Mouse (Mus musculus): ENCODE data around the gene Dnali1. TPM values are rescaled to one million over a fixed set of nuclear protein-coding genes. Genes with fewer than 3 reads are reported as not detected.
A peak's percentile ranks its signal among the peaks of the same experiment; 100 is the strongest.

The Dnali1 gene
- polyA plus RNA-seq, 1 experiment from 2014 or later: not detected

DNA sequence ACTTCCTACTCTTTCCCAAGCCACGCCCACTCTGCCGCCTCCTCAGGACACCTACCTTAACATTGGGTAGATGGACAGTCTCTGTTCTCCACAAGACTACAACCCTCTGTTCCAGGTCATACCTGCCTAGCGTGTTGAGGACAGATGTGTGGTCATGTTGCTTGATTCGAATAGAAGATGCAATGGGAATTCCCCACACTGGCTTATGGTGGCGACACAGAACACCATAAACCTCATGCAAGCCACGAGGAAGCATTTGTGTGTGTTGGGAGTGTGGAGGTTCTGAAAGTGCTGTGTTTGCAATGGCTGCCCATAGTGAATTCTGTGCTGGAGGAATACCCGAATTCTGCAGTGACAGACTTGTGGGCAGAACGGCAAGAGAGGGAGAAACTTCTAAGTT, 1.7 kb downstream of the Dnali1 start:
- H3K4me3 ChIP-seq (ENCODE audit: control insufficient read depth in 1 of 2, insufficient read depth in 1 of 2, low read depth in 1 of 2, low read length in 2 of 2): no peak overlapping the region
- H3K27ac ChIP-seq (replicated peaks in 1 of 2; ENCODE audit: control insufficient read depth in 1 of 2, insufficient read depth in 1 of 2, low read depth in 2 of 2, low read length in 2 of 2): no peak overlapping the region
- ATAC-seq (ENCODE audit: insufficient number of reproducible peaks, insufficient read depth, low FRiP score, low read depth): no peak
- peaks cover 10% of the 10 kb centered on the region for H3K36me3 ChIP-seq (ENCODE audit: control insufficient read depth, insufficient read depth, low read length)
- H3K4me1 ChIP-seq (ENCODE audit: control insufficient read depth in 2 of 2, insufficient read depth in 2 of 2, low read length in 2 of 2): peaks cover 6 to 17% of the 10 kb centered on the region in 2 experiments
- H3K9ac ChIP-seq (ENCODE audit: low read length): no peak overlapping the region
- 67% methylated on average over 8 of the region's 8 CpGs for WGBS
- no peaks in the 10 kb centered on the region for H3K9me3 ChIP-seq (ENCODE audit: control insufficient read depth, low read length)
- no peak overlapping the region for H3K4me2 ChIP-seq (ENCODE audit: low read length)
- H3K27me3 ChIP-seq (ENCODE audit: control insufficient read depth, insufficient read depth, low read length): no peaks in the 10 kb centered on the region; the same call in 1 of the 2 replicates

DNA sequence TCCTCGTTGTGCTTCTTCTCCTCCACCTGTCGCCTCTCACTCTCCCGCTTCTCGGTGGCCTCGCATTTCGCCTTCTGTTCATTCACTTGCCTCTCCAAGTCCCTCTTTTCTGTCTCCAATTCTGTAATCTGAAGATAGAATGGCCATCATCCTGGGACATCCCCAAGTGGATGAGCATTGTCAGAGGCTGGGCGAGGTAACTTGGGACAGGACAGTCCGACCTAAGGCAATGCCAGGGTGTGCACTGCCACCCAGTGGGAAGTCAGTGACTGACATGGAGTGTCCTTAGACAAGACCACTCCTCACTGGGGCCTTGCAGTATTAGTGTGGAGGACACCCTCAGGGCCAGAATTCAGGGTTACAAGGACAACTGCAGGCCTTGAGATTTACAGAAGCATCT, 6.5 kb downstream of the Dnali1 start:
- Histone ChIP-seq H3K9me3 (ENCODE audit: control insufficient read depth, low read length) (no peaks in the 10 kb centered on the region), H3K4me2 (ENCODE audit: low read length) (peak overlapping the region; percentile 53), H3K36me3 (ENCODE audit: control insufficient read depth, insufficient read depth, low read length) (peaks cover 25% of the 10 kb centered on the region), H3K9ac (ENCODE audit: low read length) (no peak overlapping the region), H3K27me3 (ENCODE audit: control insufficient read depth, insufficient read depth, low read length) (no peaks in the 10 kb centered on the region), H3K4me3 (ENCODE audit: control insufficient read depth in 1 of 2, insufficient read depth in 1 of 2, low read depth in 1 of 2, low read length in 2 of 2) (no peak overlapping the region), H3K4me1 (ENCODE audit: control insufficient read depth in 2 of 2, insufficient read depth in 2 of 2, low read length in 2 of 2) (peaks cover 9 to 15% of the 10 kb centered on the region in 2 experiments), H3K27ac (replicated peaks in 1 of 2; ENCODE audit: control insufficient read depth in 1 of 2, insufficient read depth in 1 of 2, low read depth in 2 of 2, low read length in 2 of 2) (no peak overlapping the region)
- no peak for ATAC-seq (ENCODE audit: insufficient number of reproducible peaks, insufficient read depth, low FRiP score, low read depth)
- 4% methylated on average over 8 of the region's 8 CpGs for WGBS

DNA sequence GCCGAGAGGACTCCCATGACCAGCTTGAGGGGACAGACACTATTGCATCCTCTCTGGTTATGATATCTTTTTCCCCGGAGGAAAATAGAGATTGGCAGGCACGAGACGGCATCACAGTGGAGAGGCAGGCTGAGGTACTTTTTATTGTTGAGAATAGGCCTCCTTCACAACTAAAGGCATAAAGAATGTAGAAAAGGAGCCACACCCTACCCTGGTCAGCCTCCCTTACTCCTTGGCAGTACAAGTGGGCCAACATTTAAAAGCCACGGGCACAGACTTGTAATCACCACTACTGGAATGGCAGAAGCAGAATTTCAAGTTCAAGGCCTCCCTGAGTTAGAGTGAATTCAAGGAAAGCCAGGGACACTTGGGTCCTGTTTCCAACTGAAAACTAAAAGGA, 7.5 kb downstream of the Dnali1 start:
- peaks cover 35% of the 10 kb centered on the region for H3K36me3 ChIP-seq (ENCODE audit: control insufficient read depth, insufficient read depth, low read length)
- no peak overlapping the region for H3K9ac ChIP-seq (ENCODE audit: low read length)
- no peaks in the 10 kb centered on the region for H3K9me3 ChIP-seq (ENCODE audit: control insufficient read depth, low read length)
- 14% methylated on average over 5 of the region's 5 CpGs for WGBS
- no peak overlapping the region for H3K4me2 ChIP-seq (ENCODE audit: low read length)
- peaks cover 9 to 15% of the 10 kb centered on the region in 2 experiments for H3K4me1 ChIP-seq (ENCODE audit: control insufficient read depth in 2 of 2, insufficient read depth in 2 of 2, low read length in 2 of 2)
- no peak overlapping the region for H3K4me3 ChIP-seq (ENCODE audit: control insufficient read depth in 1 of 2, insufficient read depth in 1 of 2, low read depth in 1 of 2, low read length in 2 of 2)
- ATAC-seq (ENCODE audit: insufficient number of reproducible peaks, insufficient read depth, low FRiP score, low read depth): no peak
- no peak overlapping the region for H3K27ac ChIP-seq (replicated peaks in 1 of 2; ENCODE audit: control insufficient read depth in 1 of 2, insufficient read depth in 1 of 2, low read depth in 2 of 2, low read length in 2 of 2)
- H3K27me3 ChIP-seq (ENCODE audit: control insufficient read depth, insufficient read depth, low read length): no peaks in the 10 kb centered on the region

DNA sequence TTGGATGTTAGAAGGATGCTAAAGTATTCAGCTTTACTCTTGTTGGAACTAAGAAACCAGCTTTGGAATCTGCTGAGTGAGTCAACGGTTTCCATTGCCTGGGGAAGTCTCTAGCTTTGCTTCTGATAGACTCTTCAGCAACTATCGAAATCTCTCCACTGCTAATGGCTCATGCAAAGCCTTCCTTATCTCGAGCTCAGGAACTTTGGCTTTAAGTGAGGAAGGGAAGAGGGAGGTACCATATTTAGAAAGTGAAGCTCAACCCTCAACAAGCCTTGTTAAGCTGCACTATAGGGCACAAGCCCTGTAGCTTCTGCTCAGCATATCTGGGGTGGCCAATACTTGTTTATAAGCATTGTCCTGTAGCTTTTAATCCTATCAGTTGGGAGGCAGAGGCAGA, 8.2 kb downstream of the Dnali1 start:
- peak overlapping the region; percentile 33 to 58; a peak in 3 of 4 replicates for H3K27ac ChIP-seq (replicated peaks in 1 of 2; ENCODE audit: control insufficient read depth in 1 of 2, insufficient read depth in 1 of 2, low read depth in 2 of 2, low read length in 2 of 2)
- peaks cover 43% of the 10 kb centered on the region for H3K36me3 ChIP-seq (ENCODE audit: control insufficient read depth, insufficient read depth, low read length)
- no peaks in the 10 kb centered on the region for H3K9me3 ChIP-seq (ENCODE audit: control insufficient read depth, low read length)
- 0 out of 2 replicates have a peak overlapping the region, but pooled peaks have one; percentile 6 for H3K4me2 ChIP-seq (ENCODE audit: low read length)
- under 1% methylated on average over 3 of the region's 3 CpGs for WGBS
- ATAC-seq (ENCODE audit: insufficient number of reproducible peaks, insufficient read depth, low FRiP score, low read depth): no peak
- no peak overlapping the region for H3K9ac ChIP-seq (ENCODE audit: low read length)
- no peaks in the 10 kb centered on the region for H3K27me3 ChIP-seq (ENCODE audit: control insufficient read depth, insufficient read depth, low read length)
- H3K4me1 ChIP-seq (ENCODE audit: control insufficient read depth in 2 of 2, insufficient read depth in 2 of 2, low read length in 2 of 2): peaks cover 9 to 15% of the 10 kb centered on the region in 2 experiments
- no peak overlapping the region for H3K4me3 ChIP-seq (ENCODE audit: control insufficient read depth in 1 of 2, insufficient read depth in 1 of 2, low read depth in 1 of 2, low read length in 2 of 2)

DNA sequence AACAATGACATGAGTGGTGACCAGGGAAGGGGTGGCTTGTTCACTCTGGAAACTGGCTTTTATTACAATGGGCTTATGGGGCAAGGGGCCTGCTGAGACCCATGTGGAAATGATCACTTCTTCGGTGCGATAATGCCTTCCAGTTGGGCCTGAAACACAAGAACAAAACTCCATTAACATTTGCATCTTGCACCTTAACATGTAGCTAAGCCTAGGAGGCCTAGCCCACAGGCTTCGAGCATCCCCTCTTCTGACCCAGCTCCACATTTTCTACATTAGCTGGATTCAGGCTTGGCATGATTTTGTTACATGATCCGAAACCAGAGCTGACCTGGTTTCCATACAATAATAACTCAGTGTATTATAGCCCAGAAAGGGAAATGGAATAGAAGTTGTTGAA, 9.0 kb downstream of the Dnali1 start:
- no peak for ATAC-seq (ENCODE audit: insufficient number of reproducible peaks, insufficient read depth, low FRiP score, low read depth)
- Histone ChIP-seq H3K27ac (replicated peaks in 1 of 2; ENCODE audit: control insufficient read depth in 1 of 2, insufficient read depth in 1 of 2, low read depth in 2 of 2, low read length in 2 of 2) (0 out of 4 replicates have a peak overlapping the region, but pooled peaks of 1 of the 2 experiments have one; percentile 33), H3K4me2 (ENCODE audit: low read length) (no peak overlapping the region), H3K4me3 (ENCODE audit: control insufficient read depth in 1 of 2, insufficient read depth in 1 of 2, low read depth in 1 of 2, low read length in 2 of 2) (no peak overlapping the region), H3K4me1 (ENCODE audit: control insufficient read depth in 2 of 2, insufficient read depth in 2 of 2, low read length in 2 of 2) (peaks cover 9 to 15% of the 10 kb centered on the region in 2 experiments), H3K9ac (ENCODE audit: low read length) (no peak overlapping the region), H3K27me3 (ENCODE audit: control insufficient read depth, insufficient read depth, low read length) (no peaks in the 10 kb centered on the region), H3K36me3 (ENCODE audit: control insufficient read depth, insufficient read depth, low read length) (peaks cover 51% of the 10 kb centered on the region), H3K9me3 (ENCODE audit: control insufficient read depth, low read length) (no peaks in the 10 kb centered on the region)
- 92% methylated on average over 4 of the region's 4 CpGs for WGBS

DNA sequence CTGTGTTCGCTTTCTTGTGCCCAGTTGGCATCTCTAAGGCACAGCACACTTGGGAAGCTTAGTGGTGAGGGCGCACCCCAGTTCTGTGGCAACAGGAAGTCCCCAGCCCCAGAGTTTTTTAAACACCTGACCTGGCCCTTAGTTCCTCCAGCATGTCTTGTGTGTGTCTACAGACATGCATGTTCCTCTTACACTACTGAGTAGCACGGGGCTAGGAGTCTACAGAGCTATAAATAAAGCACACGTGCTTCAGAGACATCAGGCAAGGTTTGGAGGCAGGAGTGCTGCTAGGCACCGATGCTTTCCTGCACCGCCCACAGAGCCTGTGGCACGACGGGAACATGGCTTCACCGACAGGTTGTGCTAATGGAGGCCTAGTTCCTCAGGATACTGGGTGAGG, 10.1 kb downstream of the Dnali1 start:
- Histone ChIP-seq H3K4me2 (ENCODE audit: low read length) (no peak overlapping the region), H3K27ac (replicated peaks in 1 of 2; ENCODE audit: control insufficient read depth in 1 of 2, insufficient read depth in 1 of 2, low read depth in 2 of 2, low read length in 2 of 2) (0 out of 4 replicates have a peak overlapping the region, but pooled peaks of 1 of the 2 experiments have one; percentile 9), H3K27me3 (ENCODE audit: control insufficient read depth, insufficient read depth, low read length) (no peaks in the 10 kb centered on the region), H3K9ac (ENCODE audit: low read length) (no peak overlapping the region), H3K4me1 (ENCODE audit: control insufficient read depth in 2 of 2, insufficient read depth in 2 of 2, low read length in 2 of 2) (peaks cover 9 to 15% of the 10 kb centered on the region in 2 experiments), H3K36me3 (ENCODE audit: control insufficient read depth, insufficient read depth, low read length) (peaks cover 60% of the 10 kb centered on the region), H3K4me3 (ENCODE audit: control insufficient read depth in 1 of 2, insufficient read depth in 1 of 2, low read depth in 1 of 2, low read length in 2 of 2) (no peak overlapping the region), H3K9me3 (ENCODE audit: control insufficient read depth, low read length) (no peaks in the 10 kb centered on the region)
- WGBS: 59% methylated on average over 9 of the region's 9 CpGs
- no peak for ATAC-seq (ENCODE audit: insufficient number of reproducible peaks, insufficient read depth, low FRiP score, low read depth)

DNA sequence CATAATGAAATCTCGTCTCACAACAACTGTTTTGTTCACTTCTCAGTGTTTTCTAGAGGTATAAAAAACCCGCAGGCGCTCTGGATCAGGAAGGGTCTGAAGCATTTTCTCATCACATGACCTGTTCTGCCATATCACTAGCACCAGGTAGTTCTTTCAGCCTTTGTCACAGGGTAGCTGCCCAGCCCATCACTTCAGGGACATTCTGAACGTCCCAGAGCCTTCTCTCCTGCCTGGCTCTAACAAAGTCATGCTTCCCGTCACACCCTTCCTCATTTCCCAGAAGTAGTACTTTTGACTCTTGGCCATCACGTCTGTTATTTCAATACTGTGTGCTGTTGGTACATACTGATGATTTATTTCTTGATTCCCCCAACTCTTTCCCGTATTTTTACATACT, 21.0 kb downstream of the Dnali1 start:
- H3K27me3 ChIP-seq (ENCODE audit: control insufficient read depth, insufficient read depth, low read length): no peaks in the 10 kb centered on the region
- no peak for ATAC-seq (ENCODE audit: insufficient number of reproducible peaks, insufficient read depth, low FRiP score, low read depth)
- no peaks in the 10 kb centered on the region for H3K9me3 ChIP-seq (ENCODE audit: control insufficient read depth, low read length)
- peaks cover 100% of the 10 kb centered on the region for H3K36me3 ChIP-seq (ENCODE audit: control insufficient read depth, insufficient read depth, low read length)
- no peak overlapping the region for H3K4me2 ChIP-seq (ENCODE audit: low read length)
- WGBS: 84% methylated on average over 7 of the region's 7 CpGs
- H3K9ac ChIP-seq (ENCODE audit: low read length): no peak overlapping the region
- H3K27ac ChIP-seq (replicated peaks in 1 of 2; ENCODE audit: control insufficient read depth in 1 of 2, insufficient read depth in 1 of 2, low read depth in 2 of 2, low read length in 2 of 2): no peak overlapping the region
- H3K4me1 ChIP-seq (ENCODE audit: control insufficient read depth in 2 of 2, insufficient read depth in 2 of 2, low read length in 2 of 2): no peaks in the 10 kb centered on the region
- H3K4me3 ChIP-seq (ENCODE audit: control insufficient read depth in 1 of 2, insufficient read depth in 1 of 2, low read depth in 1 of 2, low read length in 2 of 2): no peak overlapping the region

DNA sequence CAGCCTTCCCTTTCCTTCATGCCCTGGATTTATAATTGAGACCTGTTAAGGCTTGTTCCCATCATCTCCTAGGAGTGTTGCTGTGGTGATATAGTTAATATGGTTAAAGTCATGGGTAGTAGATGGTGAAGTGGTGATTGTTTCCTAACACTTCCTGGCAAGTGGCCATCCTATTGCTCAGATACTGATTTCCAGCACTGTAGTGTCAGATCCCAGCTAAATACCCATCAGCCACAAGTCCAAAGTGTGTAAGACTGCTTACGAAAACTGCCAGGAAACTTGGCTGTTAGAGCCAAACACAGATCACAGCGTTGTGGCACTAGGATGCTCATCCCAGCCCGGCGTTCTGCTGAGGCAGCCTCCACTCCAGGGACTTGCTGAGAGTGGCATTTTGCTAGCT, 31.2 kb downstream of the Dnali1 start:
- Histone ChIP-seq H3K4me2 (ENCODE audit: low read length) (no peak overlapping the region), H3K9ac (ENCODE audit: low read length) (no peak overlapping the region), H3K9me3 (ENCODE audit: control insufficient read depth, low read length) (no peaks in the 10 kb centered on the region), H3K27ac (replicated peaks in 1 of 2; ENCODE audit: control insufficient read depth in 1 of 2, insufficient read depth in 1 of 2, low read depth in 2 of 2, low read length in 2 of 2) (no peak overlapping the region), H3K4me3 (ENCODE audit: control insufficient read depth in 1 of 2, insufficient read depth in 1 of 2, low read depth in 1 of 2, low read length in 2 of 2) (no peak overlapping the region), H3K27me3 (ENCODE audit: control insufficient read depth, insufficient read depth, low read length) (no peaks in the 10 kb centered on the region), H3K4me1 (ENCODE audit: control insufficient read depth in 2 of 2, insufficient read depth in 2 of 2, low read length in 2 of 2) (peaks cover 0 to 10% of the 10 kb centered on the region in 2 experiments; a peak in 2 of 4 replicates), H3K36me3 (ENCODE audit: control insufficient read depth, insufficient read depth, low read length) (peaks cover 47% of the 10 kb centered on the region)
- no peak for ATAC-seq (ENCODE audit: insufficient number of reproducible peaks, insufficient read depth, low FRiP score, low read depth)
- WGBS: 90% methylated on average over 4 of the region's 4 CpGs

Data from heart, embryonic 14.5 days (tissue).